Mouse (Mus musculus): ENCODE results near the gene Hap1.
A peak's percentile ranks its signal among the peaks of the same experiment; 100 is the strongest.
"Not testable (repeated sequence)": the region's sequence is repeated elsewhere in the genome, so short reads cannot be mapped to it uniquely, and the experiment has no call there.

Gene Hap1

DNA sequence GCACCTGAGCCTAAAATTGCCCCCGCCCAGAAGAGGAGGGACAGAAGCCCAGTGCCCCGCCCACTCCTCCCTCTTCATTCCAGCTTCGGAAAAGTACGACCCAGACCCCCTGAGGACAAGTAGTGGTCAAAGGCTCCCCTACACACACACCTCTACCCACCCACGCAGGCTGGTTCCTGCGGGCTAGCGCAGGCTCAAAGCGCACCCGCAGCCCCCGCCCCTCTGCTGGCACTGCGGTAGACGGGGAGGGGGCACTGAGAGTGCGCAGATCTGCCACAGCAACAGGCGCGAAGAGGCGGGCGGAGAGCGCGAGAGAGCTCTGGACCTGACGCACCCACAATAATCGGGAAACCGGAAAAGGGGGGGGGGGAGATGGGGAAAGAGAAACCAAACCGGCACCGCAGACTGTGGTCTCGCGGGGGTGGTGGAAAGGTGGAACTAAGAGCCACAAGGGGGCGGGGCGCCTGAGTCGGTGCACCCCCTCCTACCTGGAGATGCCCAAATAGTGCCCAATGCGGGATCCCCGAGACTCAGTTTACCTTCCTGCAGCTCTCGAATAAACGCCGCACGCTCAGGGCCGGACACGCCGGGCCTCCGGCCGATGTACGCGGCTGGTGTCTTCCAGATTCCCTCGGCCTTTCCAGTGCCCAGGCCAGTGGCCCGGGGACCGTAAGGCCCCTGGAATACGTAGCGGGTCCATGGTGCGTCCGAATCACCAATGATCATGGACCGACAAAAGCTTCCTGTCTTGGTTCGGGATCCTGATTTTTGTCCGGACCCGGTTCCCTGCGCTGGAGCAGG lies 577 bp downstream of the Hap1 start:
- peak; percentile 43 for DNase-seq

DNA sequence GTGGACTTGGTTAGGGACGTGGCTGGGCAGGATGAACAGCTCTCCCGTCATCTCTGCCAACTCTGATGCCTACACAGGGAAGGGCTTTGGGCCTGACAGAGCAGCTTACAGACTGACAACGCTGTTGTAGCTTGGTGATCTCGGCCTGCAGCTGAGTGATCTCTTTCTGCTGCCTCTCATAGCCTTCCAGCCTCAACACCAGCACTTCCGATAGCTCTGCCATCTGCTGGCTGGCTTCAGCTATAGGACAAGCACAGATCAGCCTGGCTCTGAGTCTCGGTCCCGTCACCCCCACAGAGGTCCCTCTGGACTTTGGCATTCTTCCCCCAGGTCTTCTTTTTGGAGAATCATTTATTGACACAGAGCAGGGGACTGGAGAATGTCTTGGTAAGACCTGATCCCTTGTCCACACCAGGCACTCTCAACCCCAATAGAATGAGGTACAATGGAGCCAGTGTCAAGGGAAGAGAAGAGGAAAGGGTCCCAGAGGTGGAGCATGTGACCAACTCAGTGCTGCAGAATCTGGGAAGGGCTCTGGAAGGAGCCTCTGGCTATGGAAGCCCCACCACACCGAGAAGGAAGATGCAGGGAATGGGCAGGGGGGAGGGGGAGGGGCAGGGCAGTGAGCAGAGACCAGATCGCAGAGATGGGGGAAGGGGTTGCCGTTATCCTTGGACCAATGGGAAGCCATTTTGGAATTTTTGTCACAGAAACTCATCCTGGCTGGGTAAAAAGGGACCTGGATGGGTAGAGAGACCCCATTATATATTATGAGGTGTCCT lies 3.7 kb downstream of the Hap1 start:
- no peak for DNase-seq

DNA sequence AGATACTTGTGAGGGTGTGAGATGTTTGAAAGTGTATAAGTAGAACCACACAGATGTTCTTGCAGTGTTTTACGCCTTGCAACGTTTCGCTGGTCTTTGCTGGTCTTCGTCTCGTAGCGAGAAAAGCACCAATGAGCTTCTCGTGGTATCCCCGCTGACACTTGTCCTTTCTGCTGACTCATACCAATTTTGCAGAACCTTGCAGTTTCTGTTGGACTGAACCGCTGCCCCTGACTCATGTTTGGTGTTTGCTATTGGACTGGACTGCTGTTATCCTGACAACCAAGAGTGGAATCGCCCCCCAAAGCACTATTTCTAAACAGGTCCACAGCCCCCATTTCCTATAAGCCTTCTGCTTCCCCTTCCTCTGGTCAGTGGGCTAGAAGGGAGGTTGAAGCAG lies 11.7 kb downstream of the Hap1 start:
- DNase-seq = no peak

DNA sequence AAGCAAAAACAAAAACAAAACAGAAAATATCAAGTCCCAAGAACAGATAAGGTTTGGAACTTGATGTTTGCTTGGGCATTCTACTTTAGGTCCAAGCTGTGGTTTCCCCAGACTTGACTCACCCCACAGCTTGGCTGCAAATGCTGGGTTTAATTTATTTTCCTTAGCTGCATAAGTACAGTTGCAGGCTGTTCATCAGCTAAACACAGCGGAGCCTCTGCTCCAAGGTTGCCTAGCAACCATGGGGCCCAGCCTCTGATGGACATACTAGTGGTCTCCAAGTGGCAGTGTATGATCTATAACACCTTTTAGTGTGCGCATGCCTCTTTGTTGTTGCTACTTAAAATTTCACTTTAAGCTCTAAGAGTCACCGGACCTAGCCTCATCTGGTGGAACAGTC lies 20.2 kb downstream of the Hap1 start:
- no peak for DNase-seq

DNA sequence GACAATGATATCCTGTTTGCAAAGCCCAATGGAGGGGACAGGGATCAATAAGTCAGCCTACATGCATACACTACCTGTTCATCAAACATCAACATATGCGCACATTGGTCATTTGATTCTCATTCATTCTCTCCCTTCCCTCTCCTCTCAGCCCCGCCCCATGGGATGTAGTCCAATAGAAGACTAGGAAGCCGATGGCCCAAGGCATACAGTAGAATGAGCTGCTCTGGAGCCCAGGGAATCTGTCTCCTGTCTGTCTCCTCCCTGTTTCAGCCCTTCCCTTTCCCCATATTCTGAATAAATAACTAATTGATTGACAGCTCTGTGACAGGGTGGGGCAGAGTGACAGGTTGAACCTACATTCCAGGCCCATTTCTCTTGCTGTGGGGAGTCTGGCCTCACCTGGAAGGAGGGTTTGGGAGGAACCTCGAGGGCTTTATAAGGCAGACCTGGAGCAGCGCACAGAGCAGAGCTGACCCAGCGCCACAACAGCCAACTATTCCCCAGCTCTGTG lies 21.9 kb downstream of the Hap1 start, which contains the start of gene Gast:
Gast (plus strand) TSS at position 464 of the 514 bp plus-strand sequence.
- no peak for DNase-seq

DNA sequence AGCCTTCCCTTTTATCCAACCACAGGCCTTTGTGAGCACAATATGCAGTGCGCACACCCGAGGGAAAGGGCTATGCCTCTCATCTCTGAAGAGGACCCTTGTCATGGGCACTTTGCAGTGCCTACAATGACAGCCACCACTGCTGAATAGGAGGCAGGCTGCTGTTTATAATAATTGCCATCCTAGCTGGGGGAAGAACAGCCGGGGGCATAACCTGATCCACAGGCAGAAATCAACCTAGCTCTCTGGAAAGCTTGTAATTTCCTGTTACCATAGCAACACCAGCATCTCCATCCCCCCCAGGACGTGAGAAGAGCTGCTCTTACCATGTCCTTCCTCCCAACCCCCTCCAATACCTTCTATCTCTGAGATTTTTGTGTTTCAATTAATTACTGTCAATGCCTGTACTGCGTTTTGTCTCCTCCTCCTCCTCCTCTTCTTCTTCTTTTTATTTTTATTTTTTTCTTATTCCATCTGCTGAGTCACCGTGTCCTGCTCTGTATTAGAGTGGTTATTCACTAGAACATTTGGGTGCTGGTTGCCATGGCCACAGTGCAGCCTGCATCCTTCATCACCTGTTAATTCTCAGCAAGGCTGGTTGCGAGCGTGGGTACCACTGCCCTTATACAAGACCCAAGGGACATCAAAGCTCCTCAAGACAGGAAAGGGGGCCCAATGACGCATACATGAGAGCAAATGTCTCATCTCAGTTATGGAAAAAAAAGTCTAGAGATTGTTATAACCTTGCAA lies 23.0 kb downstream of the Hap1 start:
- DNase-seq = no peak

DNA sequence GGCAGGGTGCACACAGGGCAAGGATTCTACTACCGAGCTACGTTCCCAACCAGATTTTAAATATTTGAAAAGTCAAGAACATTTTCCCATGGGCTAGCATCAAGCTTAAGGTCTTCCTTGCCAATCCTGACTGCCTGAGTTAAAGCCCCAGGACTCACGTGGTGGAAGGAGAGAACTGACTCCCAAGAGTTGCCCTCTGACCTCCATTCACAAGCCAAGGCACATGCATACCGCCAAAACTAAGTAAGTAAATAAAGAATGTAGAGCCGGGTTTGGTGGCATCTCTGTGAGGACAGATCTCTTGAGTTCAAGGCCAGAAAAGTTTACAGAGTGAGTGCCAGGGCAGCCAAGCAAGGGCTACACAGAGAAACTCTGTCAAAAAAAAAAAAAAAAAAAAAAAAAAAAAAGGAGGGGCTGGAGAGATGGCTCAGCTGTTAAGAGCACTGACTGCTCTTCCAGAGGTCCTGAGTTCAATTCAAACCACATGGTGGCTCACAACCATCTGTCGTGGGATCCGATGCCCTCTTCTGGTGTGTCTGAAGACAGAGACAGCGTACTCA lies 25.0 kb downstream of the Hap1 start:
- not testable (repeated sequence) for DNase-seq

DNA sequence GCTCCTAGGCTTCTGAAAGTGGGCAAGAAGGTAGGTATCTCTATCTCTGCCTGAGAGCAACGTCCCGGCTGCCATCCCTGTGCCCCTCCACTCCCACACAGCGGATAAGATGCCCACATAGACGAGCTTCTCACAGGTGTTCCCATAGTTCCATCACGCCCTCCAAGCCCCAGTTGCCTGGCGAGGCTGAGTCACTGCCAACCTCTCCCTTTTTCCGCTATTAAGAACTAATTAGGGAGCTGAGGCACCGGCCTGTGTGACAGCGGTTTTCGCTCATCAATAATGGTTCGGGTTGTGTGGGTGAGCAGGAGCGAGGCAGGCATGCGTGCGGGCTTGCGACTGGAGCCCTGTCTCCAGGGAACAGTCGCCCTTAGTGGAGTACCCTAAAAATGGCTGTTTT lies 25.7 kb downstream of the Hap1 start:
- DNase-seq = no peak

DNA sequence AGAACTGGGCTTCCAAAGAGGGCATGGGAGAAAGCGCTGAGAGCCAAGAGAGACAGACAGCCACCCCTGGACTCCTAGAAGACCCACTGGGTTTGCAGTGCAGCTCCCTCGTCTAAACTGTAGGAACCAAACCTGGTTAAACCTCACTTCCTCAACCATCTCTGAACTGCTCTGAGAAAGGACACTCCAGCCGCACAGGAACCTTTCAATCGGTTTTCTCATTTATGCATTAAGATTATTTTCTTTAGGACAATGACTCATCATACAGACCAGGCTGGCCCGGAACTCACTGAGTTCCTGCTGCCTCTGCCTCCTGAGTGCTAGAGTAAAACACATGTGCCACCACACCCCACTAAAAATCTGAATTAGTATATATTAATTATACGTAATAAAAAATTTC lies 28.2 kb downstream of the Hap1 start:
- DNase-seq = no peak

DNA sequence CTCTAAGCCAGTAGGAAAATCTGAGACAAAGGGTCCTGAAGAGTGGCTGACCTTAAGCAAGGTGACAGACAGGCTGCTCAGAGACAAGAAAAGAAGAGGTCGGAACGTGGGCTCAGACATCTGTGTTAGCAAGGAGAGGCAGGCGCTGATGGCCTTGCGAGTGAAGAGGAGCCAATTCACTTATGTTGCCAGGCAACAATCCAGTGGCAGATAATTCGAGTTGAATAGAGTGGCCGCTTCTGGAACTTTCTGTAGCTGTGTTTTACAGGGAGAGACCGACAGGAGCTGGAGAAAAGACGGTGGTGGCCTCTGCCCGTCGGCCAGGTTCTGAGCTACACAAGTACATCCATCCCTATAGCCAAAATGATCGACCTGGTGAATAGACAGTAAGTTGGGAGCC lies 28.6 kb downstream of the Hap1 start:
- no peak for DNase-seq

DNA sequence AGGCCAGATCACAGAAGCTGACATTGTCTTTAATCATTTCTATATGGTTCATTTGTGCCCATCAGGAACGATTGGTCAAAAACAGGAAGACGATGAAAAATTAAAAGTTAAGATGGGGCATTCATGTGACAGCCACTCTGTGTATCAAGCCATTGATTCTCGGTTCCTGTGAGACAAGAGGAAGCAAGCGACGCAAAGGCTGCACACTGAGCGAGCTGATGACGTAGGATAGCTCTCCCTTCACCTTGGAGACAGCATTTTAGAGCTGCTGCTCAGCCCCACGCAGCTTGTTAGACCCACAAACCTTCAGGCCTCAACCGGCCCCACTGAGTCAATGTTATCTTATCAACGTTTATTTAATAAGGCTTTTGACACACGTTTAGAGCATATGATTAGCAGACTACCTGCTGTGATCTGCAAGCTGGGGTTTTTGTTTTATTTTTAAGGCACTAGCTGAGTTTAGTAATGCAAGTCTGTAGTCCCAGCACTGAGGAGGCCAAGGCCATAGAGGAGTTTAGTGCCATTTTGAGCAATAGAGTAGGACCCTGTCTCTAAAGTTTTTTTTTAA lies 30.8 kb downstream of the Hap1 start:
- no peak for DNase-seq

DNA sequence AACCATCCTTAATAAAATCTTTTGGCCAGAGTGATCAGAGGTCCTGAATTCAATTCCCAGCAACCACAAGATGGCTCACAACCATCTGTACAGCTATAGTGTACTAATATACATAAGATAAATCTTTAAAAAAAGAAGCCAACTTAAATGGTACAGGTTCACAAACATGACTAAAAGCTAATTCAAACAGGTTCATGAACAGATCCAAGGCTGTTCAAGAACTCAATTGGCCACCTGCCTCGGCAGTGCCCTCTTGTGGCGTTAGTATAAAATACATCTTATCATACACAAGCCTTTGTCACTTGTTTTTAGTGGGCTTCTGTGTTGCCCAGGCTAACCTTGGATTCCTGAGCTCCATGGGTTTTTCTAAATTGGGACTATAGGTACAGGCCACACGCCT lies 32.4 kb downstream of the Hap1 start:
- peak; percentile 50 for DNase-seq

DNA sequence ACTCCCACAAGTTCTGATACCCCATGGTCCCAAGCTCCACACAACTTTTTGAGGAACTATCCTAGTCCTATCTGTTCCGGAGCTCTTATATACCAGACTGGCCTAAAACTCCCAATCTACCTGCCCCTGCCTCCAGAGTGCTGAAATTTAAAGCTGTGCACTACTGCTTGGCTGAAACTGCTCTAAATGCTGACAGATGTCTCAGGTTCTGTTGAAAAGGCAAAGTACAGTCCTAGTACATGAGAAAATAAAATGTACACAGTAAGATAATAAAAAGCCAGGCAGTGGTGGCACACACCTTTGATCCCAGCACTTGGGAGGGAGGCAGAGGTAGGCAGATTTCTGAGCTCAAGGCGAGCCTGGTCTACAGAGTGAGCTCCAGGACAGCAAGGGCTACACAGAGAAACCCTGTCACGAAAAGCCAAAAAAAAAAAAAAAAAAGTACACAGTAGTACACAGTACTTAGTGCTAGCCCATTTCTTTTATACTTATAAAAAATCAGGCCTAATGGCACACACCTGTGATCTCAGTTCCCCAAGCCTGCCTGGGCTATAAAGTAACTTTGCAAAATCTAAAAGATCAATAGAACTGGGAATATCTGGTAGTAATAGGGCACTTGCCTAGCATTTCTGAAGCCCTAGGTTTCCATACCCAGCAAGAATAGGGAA lies 33.2 kb downstream of the Hap1 start:
- no peak for DNase-seq

DNA sequence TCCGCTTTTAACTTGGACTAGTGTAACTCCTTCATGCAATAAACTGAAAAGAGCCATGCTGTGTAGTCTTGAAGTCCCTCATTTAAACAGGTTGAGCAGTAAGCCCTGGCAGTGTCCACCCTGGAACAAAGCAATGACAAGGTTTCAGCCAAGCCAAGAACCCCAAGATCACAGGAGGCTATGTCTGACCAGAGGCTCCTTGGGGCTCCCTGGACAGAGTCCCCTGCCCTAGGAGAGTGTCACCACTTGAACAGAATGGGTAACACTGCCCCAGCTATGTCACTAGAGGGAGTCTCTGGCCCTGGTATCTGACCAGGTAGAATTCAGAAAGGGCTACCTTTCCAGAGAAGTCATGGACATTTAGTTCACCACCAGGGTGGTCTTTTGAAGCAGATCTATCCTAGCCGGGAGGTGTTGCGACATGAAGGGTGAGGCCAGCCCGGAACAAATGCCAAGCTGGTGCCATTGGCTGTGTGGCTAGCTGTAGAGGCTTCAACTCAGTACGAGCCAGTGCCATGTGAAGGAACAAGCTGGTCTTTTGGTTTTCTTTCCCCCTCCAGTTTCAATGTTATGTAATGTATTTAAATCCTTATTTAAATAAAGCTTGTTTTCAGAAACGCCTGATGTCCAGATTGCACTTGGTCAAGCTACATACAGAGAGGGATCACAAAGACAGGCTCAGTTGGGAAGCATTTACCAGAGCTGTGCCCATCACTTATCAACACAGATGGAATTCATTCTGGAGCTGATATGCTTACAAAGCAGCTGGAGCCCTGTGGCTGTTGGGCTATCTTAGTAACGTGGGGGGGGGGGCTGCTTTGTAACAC lies 34.2 kb downstream of the Hap1 start:
- not testable (repeated sequence) for DNase-seq

DNA sequence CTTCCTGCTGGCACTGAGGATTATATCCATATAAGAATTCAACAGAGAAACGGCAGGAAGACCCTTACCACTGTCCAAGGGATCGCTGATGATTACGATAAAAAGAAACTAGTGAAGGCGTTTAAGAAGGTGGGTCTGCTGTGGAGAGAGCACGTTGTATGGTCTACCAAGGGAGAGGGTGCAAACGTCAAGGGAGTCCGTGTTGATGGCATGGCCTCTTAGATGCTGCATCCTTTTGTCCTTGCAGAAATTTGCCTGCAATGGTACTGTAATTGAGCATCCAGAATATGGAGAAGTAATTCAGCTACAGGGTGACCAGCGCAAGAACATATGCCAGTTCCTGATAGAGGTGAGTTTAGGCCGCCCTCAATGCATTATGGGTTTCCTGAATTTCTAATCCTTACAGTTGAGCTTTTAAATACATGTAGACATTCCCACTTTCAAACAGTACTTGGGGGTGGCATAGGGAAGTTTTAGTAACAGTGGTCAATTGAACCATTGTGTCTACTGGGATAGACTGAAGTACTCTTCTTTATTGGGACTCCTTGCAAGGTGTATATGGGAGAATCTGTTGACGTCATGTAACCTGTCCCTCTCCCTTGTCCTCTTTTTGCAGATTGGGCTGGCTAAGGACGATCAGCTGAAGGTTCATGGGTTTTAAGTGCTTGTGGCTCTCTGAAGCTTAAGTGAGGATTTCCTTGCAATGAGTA lies 35.1 kb downstream of the Hap1 start:
- not testable (repeated sequence) for DNase-seq

DNA sequence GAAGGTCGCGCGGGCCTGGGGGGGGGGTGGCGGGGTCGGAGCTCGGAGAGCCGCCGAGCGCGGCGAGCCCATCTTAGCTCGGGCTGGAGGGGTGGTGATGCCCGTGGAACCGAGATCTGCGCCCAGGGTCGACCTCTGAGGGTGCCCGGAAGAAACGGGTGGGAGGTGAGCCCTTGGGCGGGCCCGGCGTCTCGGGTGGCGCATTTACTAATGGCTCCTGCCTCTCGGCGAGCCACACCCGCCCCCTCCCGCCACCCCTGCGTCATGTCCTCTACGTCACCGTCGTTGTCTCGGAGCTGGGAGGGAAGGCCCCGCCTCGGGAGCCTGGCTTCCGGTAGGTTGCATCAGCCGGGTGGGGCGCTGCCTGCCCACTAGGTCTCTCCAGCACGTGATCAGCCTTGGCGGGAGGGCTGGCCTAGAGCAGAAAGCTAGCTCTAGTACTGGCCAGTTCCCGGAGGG lies 35.7 kb downstream of the Hap1 start:
- DNase-seq = peak; percentile 92

DNA sequence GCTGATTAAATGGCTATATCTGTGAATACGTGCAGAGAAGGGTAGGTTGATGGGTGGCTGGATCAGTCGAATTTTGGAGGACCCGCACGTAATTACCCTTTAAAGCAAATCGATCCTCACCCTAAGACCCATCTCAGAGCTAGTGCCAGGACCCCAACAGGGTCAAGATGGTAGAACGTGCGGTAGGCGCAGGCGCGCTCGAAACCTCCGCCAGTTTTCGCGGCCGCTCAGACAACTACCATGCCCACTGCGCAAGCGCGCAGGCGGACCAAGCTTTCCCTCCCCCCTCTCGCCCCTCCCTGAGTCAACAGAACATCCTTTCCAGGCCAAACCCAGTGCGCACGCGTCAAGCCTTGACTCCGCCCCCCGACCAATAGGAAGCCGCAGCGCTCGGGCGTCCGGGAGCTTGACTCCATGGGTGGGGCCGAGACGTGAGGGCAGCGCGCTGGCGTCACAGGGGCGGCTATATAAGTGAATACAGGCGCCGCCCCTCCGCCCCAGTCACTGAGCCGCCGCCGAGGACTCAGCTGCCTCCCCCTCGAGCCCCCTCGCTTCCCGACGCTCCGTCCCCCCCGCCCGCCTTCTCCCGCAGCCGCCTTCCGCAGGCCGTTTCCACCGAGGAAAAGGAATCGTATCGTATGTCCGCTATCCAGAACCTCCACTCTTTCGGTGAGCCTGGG lies 36.3 kb downstream of the Hap1 start, which contains the start of gene Eif1:
Eif1 (plus strand) TSS at position 394 of the 680 bp plus-strand sequence.
- peak; percentile 99 for DNase-seq

DNA sequence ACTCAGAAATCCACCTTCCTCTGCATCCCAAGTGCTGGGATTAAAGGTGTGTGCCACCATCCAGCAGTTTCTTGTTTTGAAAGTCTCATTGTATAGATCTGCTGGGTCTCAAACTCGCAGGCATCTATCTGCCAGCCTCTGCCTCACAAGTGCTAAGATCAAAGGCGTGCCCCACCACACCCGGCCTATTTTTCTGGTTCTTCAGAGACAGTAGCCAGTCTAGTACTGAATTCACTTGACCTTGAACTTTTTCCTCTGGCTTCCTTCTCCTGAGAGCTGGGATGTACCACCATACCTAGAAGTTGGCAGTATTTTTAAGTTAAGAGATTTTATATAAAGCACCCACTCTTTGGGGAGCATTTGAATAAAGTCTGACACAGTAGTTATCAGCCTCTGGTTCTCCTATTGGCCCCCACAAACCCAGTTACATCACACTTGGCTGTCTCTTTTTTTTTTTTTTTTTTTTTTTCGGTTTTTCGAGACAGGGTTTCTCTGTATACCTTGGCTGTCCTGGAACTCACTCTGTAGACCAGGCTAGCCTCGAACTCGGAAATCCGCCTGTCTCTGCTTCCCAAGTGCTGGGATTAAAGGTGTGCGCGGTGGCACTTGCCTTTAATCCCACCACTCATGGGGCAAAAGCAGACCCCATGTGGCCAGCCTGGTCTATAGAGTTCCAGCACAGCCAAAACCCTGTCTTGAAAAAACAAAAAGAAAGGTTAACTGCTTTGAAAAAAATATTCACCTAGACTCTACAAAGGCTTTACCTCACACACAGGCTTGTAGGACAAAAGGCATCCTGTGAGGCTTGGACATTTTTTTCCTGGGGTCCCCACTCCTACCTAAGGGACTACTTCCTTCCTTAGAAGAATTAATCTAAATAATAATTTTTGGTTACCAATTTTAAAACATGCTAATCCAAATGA lies 37.1 kb downstream of the Hap1 start:
- no peak for DNase-seq
